Comparison of ENCODE assay signal across 1 mouse cellular context in the genomic region with DNA sequence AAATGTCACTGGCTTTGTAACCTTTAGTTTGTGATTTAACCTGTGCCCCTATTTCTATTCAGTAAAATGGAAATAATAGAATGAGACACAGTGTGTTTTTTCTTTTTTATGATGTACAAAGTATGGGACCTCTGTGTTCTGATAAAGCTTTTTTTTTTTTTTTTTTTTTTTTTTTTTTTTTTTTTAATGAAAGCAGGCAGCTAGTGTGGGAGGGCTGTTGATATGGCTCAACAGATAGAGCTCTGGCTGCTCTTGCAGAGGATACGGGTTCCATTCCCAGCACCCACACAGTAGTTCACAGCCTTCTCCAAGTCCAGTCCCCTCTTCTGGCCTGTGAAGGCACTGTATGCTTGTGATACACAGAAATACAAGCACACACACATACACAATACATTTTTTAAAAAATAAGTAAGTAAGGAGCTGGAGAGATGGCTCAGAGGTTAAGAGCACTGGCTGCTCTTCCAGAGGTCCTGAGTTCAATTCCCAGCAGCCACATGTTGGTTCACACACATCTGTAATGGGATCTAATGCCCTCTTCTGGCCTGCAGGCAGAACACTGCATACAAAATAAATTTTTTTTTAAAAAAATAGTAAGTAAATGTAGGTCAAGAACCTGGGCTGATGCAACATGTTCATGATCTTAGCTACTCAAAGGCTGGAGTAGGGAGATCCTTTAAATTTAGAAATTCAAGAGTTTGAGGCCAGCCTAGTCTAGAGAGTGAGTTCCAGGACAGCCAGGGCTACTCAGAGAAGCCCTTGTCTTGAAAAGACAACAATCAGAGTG.
A peak's percentile ranks its signal among the peaks of the same experiment; 100 is the strongest.
TF ChIP-seq lines count a peak whose summit lies in the region.

No protein-coding gene starts in this region.

TF ChIP-seq in MEL, 35 proteins besides CTCF, POLR2A, EP300 and RAD21 (continued from another document):
- TF ChIP-seq E2F4 (IDR thresholded peaks at IDR 0.05; ENCODE audit: borderline replicate concordance, low read depth, low read length) (no peak), UBTF (IDR thresholded peaks at IDR 0.05; ENCODE audit: borderline replicate concordance, insufficient read depth, low read depth, low read length) (no peak), ZC3H11A (IDR thresholded peaks at IDR 0.05; ENCODE audit: low read depth, low read length) (no peak), GABPA (IDR thresholded peaks at IDR 0.05; ENCODE audit: low read depth, low read length) (no peak), NRF1 (IDR thresholded peaks at IDR 0.05; ENCODE audit: insufficient read depth, low read depth, low read length, poor library complexity, severe bottlenecking) (no peak), ZNF384 (IDR thresholded peaks at IDR 0.05; ENCODE audit: low read depth, low read length) (peak; percentile 98), ELF1 (IDR thresholded peaks at IDR 0.05; ENCODE audit: low read depth, low read length) (no peak), HCFC1 (IDR thresholded peaks at IDR 0.05; ENCODE audit: low read depth, low read length) (no peak; the same call in 1 of the 2 replicates), ZKSCAN1 (IDR thresholded peaks at IDR 0.05; ENCODE audit: low read depth, low read length) (peak; percentile 44; the same call in 1 of the 2 replicates), SMC3 (IDR thresholded peaks at IDR 0.05; ENCODE audit: low read depth, low read length) (no peak), CHD1 (IDR thresholded peaks at IDR 0.05; ENCODE audit: low read depth, low read length) (no peak), POLR2AphosphoS2 (IDR thresholded peaks at IDR 0.05; ENCODE audit: low read length) (no peak), MXI1 (IDR thresholded peaks at IDR 0.05; ENCODE audit: low read depth, low read length) (peak; percentile 40; the same call in 1 of the 2 replicates), CHD2 (IDR thresholded peaks at IDR 0.05; ENCODE audit: low read length) (no peak), RCOR1 (IDR thresholded peaks at IDR 0.05; ENCODE audit: low read depth, low read length) (peak; percentile 39; the same call in 1 of the 2 replicates), GATA1 (IDR thresholded peaks at IDR 0.05; ENCODE audit: low read depth, low read length) (peak; percentile 66), MYB (IDR thresholded peaks at IDR 0.05; ENCODE audit: low read depth, low read length) (no peak), KAT2A (conservative IDR thresholded peaks at IDR 0.05; ENCODE audit: low read depth, low read length) (0 out of 2 replicates have a peak, but pooled peaks have one; percentile 29), ETS1 (IDR thresholded peaks at IDR 0.05; ENCODE audit: low read depth, low read length) (peak; percentile 48; the same call in 1 of the 2 replicates), NELFE (IDR thresholded peaks at IDR 0.05; ENCODE audit: low read depth, low read length) (no peak)
